Mouse (Mus musculus): Measurements from ENCODE around the gene Brox.

Gene Brox

GRCm38 (mm10) chr1:183267666-183268065, 29.4 kb downstream of the Brox start:
- no peak for DNase-seq

GRCm38 (mm10) chr1:183265921-183266467, 31.1 kb downstream of the Brox start:
- DNase-seq: no peak

GRCm38 (mm10) chr1:183264145-183265008, 32.7 kb downstream of the Brox start:
- DNase-seq: no peak

GRCm38 (mm10) chr1:183252574-183252973, 44.5 kb downstream of the Brox start:
- DNase-seq: no peak

GRCm38 (mm10) chr1:183251818-183252217, 45.3 kb downstream of the Brox start:
- no peak for DNase-seq

GRCm38 (mm10) chr1:183250612-183251011, 46.5 kb downstream of the Brox start:
- DNase-seq: no peak

GRCm38 (mm10) chr1:183248144-183248543, 48.9 kb downstream of the Brox start:
- DNase-seq: no peak

- DNase-seq: no peak
Observed at GRCm38 (mm10) chr1:183243293-183243692, 53.8 kb downstream of the Brox start.

GRCm38 (mm10) chr1:183237901-183238300, 59.2 kb downstream of the Brox start:
- no peak for DNase-seq

GRCm38 (mm10) chr1:183236460-183236859, 60.6 kb downstream of the Brox start:
- DNase-seq: no peak

- no peak for DNase-seq
Observed at GRCm38 (mm10) chr1:183233679-183234174, 63.3 kb downstream of the Brox start.

GRCm38 (mm10) chr1:183232985-183233678, 63.9 kb downstream of the Brox start:
- DNase-seq: no peak

GRCm38 (mm10) chr1:183227469-183227868, 69.6 kb downstream of the Brox start:
- DNase-seq: no peak
